Mouse (Mus musculus): ENCODE data around the gene Mrps7.
A peak's percentile ranks its signal among the peaks of the same experiment; 100 is the strongest.
"Not testable (repeated sequence)": the region's sequence is repeated elsewhere in the genome, so short reads cannot be mapped to it uniquely, and the experiment has no call there.

The Mrps7 gene

GRCm38 (mm10) chr11:115629734-115630531 lies 26.2 kb downstream of the Mrps7 start:
- DNase-seq: no peak

- peak; percentile 81 to 87 for DNase-seq
These were observed 27.1 kb downstream of the Mrps7 start for GRCm38 (mm10) chr11:115630532-115631504.

- DNase-seq: peak; percentile 63 to 72
These were observed 27.8 kb downstream of the Mrps7 start for GRCm38 (mm10) chr11:115631505-115631890.

GRCm38 (mm10) chr11:115632247-115632646 lies 28.5 kb downstream of the Mrps7 start:
- DNase-seq: no peak

- no peak for DNase-seq
These were observed 29.1 kb downstream of the Mrps7 start for GRCm38 (mm10) chr11:115632862-115633261.

- DNase-seq: peak in 1 of 2 experiments; percentile 28
These were observed 30.4 kb downstream of the Mrps7 start for GRCm38 (mm10) chr11:115634109-115634508.

GRCm38 (mm10) chr11:115635041-115635440 lies 31.3 kb downstream of the Mrps7 start:
- no peak for DNase-seq

GRCm38 (mm10) chr11:115635484-115635883 lies 31.8 kb downstream of the Mrps7 start:
- no peak for DNase-seq

- DNase-seq: no peak
These were observed 33.2 kb downstream of the Mrps7 start for GRCm38 (mm10) chr11:115636960-115637359.

GRCm38 (mm10) chr11:115638498-115639409 lies 35.0 kb downstream of the Mrps7 start:
- no peak for DNase-seq

GRCm38 (mm10) chr11:115639540-115639939 lies 35.8 kb downstream of the Mrps7 start:
- no peak for DNase-seq

GRCm38 (mm10) chr11:115640311-115640828 lies 36.6 kb downstream of the Mrps7 start:
- DNase-seq: no peak

- DNase-seq: peak in 1 of 2 experiments; percentile 52
These were observed 37.4 kb downstream of the Mrps7 start for GRCm38 (mm10) chr11:115640978-115641663.

- DNase-seq: no peak
These were observed 37.9 kb downstream of the Mrps7 start for GRCm38 (mm10) chr11:115641664-115642036.

- DNase-seq: no peak
These were observed 39.0 kb downstream of the Mrps7 start for GRCm38 (mm10) chr11:115642705-115643104.

- DNase-seq: no peak
These were observed 39.5 kb downstream of the Mrps7 start for GRCm38 (mm10) chr11:115643265-115643664.

- no peak for DNase-seq
These were observed 40.6 kb downstream of the Mrps7 start for GRCm38 (mm10) chr11:115644308-115644707.

- not testable (repeated sequence) for DNase-seq
These were observed 41.8 kb downstream of the Mrps7 start for GRCm38 (mm10) chr11:115645498-115645897.

GRCm38 (mm10) chr11:115646439-115646838 lies 42.7 kb downstream of the Mrps7 start:
- DNase-seq: no peak

- DNase-seq: peak in 1 of 2 experiments; percentile 65
These were observed 43.7 kb downstream of the Mrps7 start for GRCm38 (mm10) chr11:115647459-115647858.

- no peak for DNase-seq
These were observed 46.0 kb downstream of the Mrps7 start for GRCm38 (mm10) chr11:115649706-115650105.

GRCm38 (mm10) chr11:115651680-115652079 lies 48.0 kb downstream of the Mrps7 start:
- no peak for DNase-seq

Data from lung, adult 18-20 months (tissue).